Mouse (Mus musculus) brain, embryonic 14.5 days (tissue): ENCODE measurements around the gene Cox8b.

Experiments
- CTCF ChIP-seq: fragments of 200-500 bp; IDR thresholded peaks from 2 replicates; pipeline ENCODE4 v1.5.1; 2012; ENCODE audit warnings: inconsistent platforms, mild to moderate bottlenecking, moderate library complexity, borderline replicate concordance; ENCODE audit not compliant: insufficient read depth, insufficient read length; ENCODE audit errors: extremely low read depth
- POLR2A ChIP-seq: fragments of 200-500 bp; IDR thresholded peaks from 2 replicates; pipeline ENCODE4 v1.6.1; 2012; ENCODE audit warnings: mild to moderate bottlenecking, inconsistent platforms, borderline replicate concordance; ENCODE audit not compliant: poor library complexity, insufficient read depth, insufficient read length, severe bottlenecking; ENCODE audit errors: extremely low read depth

GRCm38 (mm10) chr7:140879355-140879754 lies 20.9 kb downstream of the Cox8b start:
- TF ChIP-seq CTCF (no peak), POLR2A (no peak)
